Mouse (Mus musculus) layer of hippocampus, adult 11-12 months (tissue): Measurements from ENCODE around the gene Acrv1.
"Not testable (repeated sequence)": the region's sequence is repeated elsewhere in the genome, so short reads cannot be mapped to it uniquely, and the experiment has no call there.

Source experiments
- DNase-seq: peaks from one replicate; pipeline ENCODE4 v3.0.0; 2022; ENCODE audit warnings: low spot score

Gene Acrv1

DNA sequence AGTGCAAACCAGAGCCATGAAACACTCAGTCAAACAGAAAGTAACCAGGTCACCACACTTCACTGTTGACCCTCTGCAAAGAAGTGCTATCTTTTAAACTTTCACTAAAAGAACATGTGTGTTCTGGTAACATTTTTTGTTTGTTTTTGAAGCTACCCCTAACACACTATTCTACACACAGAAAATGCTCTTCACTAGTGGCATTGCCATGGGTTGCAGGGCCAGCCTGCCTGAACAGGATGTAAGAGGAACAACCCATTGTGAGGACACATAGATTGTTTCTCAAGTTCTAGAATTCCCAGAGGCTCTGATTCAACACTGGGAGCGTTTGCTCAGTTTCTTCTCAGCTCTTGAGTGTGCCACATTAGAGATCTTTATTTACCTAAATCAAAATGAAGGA, at the start of gene Acrv1:
TSS of gene Acrv1 (plus strand) at position 301 of the 400 bp plus-strand sequence.
- DNase-seq, result no peak

DNA sequence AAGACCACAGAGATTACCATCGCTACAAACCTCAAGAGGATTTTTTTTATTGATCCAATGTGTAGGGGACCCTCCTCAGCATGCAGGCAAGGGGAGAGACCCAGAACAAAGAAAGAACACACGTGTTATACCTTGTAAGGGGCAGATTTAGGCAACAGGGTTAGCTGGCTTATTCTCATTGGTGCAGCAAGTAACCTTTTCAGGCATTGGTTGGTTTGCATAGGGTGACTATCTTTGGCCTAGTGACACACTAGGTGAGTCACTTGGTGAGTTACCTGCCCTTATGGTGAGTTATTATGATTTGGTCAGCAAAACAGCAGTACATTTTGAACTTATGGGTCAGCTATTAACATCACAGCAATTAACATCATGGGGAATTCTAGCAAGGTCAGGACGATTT, 49.7 kb upstream of the Acrv1 start, which contains the start of gene A630095E13Rik:
TSS of gene A630095E13Rik (minus strand) at position 101 of the 400 bp plus-strand sequence.
- DNase-seq, result not testable (repeated sequence)

DNA sequence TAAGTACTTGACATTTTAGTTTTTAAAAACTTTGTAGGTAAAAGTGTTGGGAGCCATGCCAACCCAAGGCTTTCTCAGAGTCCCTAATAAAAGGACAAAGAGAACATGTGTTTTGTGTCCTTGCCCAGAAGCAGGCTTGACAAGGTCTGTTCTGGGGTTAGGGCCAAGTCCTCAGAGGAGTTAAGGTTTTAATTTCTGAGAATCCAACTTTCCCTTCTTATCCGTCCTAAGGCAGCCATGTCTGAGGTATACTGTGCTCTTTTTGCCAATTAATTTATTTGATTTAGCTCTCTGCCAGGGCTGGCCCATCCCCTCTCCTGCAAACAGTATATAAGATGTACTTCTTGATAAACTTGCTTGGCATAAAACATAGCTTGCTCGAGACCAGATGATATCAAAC, 11.6 kb upstream of the Acrv1 start:
- DNase-seq, result no peak

DNA sequence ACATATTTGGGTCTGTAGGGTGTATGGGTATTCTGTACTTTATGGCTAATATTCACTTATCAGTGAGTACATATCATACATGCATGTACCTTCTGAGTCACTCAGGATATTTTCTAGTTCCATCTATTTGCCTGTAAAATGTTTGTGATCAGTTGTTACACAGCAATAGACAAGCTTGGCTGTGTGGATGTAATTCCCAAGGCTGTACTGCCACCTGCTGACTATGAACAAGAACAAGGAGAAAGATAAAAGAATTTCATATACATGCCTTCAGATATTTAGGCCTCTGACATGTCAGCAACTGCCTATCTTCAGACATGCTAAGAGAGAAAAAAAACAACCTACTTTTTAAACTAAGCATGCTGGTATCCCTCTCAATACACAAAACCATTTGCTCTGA, 5.7 kb upstream of the Acrv1 start:
- DNase-seq, result peak; percentile 5

DNA sequence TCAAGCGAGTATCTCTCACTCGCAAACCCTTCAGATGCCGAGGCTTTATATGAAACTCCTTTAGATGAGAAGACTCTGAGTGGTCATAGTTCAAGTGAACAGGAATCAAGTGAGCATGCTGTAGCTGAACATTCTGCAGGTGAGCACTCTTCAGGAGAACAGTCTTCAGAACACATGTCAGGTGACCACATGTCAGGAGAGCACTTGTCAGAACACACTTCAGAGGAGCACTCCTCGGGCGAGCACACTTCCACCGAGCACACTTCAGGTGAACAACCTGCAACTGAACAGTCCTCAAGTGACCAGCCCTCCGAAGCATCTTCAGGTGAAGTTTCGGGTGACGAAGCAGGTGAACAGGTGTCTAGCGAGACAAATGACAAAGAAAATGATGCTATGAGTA, 1.3 kb downstream of the Acrv1 start:
- no peak for DNase-seq

DNA sequence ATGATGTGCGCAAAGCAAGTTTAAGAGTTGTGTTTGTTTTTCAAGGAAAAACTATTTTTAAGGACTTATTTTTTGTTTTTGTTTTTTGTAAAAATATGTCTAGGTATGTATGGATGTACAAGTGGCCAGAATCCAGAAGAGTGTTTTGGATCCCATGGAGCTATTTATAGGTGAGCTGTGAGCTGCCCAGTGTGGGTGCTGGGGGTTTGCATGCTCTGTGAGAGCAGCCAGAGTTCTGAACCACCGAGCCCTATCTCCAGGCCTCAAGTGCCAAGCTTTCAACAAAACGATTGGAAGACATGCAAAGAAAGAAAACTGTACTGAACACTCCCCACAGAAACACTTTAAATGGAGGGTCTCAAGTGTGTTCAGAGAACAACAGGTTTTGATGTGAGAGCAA, 12.9 kb downstream of the Acrv1 start:
- DNase-seq, result no peak

DNA sequence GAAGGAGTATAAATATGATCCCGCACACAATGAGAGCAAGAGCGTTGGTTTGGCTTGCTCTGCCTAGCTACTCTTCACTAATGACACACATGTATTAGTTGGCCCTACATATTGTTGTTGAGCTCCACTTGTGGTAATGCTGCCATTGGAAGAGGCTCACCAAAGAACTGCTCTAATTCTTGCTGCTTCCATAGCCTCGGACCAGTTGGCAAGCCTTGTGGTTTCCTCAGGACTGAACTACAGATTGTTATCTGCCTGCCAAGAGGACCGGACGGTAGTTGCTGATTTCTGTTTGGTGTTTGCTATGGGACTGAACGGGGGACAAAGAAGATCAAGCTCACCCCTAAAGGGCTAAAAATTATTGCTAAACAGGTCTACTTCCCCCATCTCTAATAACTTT, 14.3 kb downstream of the Acrv1 start:
- DNase-seq, result no peak

DNA sequence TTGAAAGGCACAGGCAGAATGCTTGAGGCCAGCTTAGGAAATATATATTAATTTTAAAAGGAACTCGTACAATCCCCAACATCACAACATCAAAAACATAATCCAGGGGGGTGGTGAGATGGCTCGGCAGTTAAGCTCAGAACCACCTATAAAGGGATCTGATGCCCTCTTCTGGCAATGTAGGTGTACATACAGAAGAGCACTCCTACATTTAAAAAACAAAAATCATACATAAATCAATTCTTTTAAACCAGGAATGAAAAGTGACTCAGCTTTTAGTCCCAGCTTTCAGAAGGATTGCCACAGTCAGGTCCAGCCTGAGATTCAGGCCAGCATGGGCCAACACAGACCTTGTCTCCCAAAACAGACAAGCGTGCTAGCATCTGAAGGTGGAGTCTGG, 23.6 kb downstream of the Acrv1 start:
- peak; percentile 9 for DNase-seq

DNA sequence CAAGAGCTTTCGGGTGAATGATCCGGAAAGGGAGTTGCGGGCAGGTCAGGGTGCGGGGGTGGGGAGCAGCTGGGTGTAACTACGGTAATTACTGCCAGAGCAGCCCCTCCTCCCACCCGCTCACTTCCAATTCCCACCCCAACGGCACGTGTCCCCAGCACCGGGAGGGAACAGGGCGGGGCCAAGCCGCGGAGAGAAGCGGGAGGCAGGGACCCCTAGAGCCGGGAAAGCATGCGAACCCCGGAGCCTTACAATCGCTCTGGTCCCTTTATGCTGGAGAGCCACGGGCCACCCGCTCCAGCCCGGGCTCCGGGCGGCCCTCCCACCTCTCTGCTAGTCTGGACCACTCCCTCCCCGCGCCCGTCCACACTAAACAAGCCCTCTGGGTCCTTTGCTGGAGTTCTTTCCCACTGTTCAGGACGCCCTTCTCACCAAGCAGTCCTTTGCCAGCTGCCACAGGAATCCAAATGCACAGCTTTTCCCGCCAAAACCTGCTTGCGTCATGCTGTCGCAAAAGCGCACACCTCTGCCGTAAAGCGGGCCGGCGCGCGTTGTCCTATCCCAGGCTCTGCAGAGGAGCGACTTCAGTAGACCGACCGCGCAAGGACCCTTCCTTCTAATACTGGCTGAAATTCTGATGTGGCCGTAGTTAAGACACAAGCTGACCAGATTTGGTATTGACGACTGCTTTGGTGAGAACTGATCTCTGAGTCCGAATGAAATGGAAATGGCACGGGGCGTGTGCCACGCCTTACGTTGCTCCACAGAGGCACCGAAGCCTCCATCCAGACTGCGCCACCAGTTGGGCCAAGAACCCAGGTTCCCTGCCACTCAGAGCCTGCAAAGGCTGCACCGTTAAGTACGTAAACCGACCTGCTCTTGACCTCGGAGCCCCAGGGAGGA, 33.4 kb downstream of the Acrv1 start:
- peak; percentile 92 for DNase-seq

DNA sequence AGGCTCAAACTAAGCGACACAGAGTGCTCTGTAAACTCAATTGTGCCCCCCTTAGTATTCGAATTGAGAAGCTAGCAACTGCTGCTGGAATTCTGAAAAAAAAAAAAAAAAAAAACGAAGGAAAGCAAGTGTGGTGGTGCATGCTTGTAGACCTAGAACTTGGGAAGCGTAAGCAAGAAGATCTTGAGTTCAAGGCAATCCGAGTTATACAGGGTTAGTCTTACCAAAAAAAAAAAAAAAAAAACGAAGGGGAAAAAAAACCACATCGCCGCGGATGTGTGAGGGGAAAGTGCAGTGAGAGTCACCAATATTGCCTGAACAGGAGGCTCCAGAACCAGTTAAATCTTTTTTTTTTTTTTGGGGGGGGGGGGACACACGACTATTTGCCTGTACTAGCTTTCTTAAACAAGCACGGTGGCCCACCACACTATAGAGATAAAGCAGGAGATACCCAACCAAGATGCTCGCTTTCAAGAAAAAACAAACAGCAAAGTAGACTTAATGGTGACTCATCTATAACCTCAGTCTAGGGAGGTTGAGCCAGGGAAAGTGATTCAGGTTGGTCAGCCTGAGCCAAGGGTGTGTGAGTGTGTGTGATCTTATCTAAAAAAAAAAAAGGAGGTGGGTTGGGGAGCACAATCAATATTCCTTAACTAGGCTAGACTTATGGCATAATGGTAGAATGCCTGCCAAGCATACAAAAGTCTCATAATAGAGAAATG, 34.2 kb downstream of the Acrv1 start, which contains the start of gene Chek1:
TSS of gene Chek1 (minus strand) at position 32 of the 722 bp plus-strand sequence.
- DNase-seq, result no peak
